Mouse (Mus musculus) adrenal gland (tissue): ENCODE data around the gene Rasa2.
"Not testable (repeated sequence)": the region's sequence is repeated elsewhere in the genome, so short reads cannot be mapped to it uniquely, and the experiment has no call there.

Source experiments
- intact Hi-C: fragments of 180-260 bp; cut with DNase I; formaldehyde crosslinking; loops from one replicate; pipeline ENCODE4 v1.15.1; 2025

The Rasa2 gene

GRCm38 (mm10) chr9:96533476-96533875 lies 97.9 kb downstream of the Rasa2 start:
- intact Hi-C loops = no loop called here

GRCm38 (mm10) chr9:96532531-96532930 lies 98.9 kb downstream of the Rasa2 start:
- intact Hi-C loops = no loop called here

- intact Hi-C loops = no loop called here
These were observed 100.7 kb downstream of the Rasa2 start for GRCm38 (mm10) chr9:96530674-96531081.

DNA sequence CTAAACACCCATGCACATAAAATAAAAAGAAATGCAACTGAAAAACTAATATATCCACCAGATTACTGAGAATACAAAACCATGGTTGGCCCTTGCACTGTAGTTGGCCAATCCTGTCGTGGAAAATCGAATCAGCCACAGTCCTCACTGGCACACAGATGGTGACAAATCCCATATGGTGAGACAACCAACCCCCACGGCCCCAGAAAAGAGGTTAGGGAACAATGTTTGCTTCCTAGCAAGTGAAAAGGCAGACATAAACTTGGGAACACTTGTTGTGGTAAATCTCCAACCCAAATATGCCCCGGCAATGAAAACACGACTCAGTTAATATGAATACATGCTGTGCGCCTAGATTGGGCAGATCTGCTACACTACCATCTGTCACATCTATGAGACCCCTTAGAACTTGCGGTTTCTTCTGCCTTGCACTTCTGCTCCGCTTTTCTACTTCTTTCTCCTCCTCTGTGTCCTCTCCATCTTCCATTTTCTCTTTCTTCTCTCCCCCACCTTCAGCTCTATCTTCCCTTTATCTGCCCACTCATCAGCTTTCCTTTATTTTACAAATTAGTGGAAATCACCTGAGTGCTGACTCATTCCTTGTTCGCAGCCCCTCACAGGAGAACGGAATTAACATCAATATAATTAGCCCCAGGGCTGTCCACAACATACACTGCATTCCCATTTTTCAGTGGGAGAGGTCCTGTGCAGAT lies 101.3 kb downstream of the Rasa2 start:
- intact Hi-C loops = no loop called here

GRCm38 (mm10) chr9:96526011-96526410 lies 105.4 kb downstream of the Rasa2 start:
- intact Hi-C loops = no loop called here

DNA sequence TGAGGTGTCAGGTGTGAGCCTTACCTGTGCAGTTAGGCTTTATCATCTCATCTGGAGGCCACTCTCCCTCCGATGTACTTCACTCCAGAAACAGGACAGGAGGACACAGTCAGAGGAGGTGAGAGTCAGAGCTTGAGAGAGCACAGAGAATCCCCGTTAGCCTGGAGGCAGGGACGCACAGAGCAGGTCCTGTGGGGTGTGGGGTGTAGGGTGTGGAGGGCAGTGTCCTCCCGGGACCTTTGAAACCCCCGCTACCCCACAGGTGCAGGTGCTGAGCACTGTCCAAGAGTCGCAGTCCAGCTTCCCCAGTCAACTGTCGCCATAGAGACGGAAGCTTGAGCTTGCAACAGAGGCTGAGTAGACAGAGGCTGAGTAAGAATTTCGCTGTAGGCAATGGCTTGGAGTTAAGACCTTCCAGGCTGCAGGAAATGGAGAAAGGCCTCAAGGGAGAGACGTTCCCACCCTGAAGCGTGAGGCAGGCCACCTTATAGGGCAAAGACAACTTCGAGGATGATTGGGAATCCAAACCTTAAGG lies 106.4 kb downstream of the Rasa2 start, which contains the start of gene Gm28729:
Gene Gm28729 (minus strand): TSS at position 293 of the 535 bp plus-strand sequence.
- intact Hi-C loops = no loop called here

DNA sequence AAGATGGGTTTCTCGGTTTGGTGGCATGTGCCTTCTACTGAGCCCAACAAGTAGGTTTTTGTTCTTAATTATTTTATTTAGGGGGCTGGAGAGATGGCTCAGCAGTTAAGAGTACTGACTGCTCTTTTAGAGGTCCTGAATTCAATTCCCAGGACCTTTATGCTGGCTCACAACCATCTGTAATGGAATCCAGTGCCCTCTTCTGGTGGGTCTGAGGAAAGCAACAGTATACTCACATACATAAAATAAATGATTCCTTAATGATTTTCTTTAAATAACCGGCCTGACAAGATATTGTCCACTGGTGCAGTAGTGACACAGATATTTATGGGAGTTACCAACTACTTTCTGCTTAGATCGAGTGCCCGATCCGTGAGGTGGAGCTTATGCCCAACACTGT lies 108.3 kb downstream of the Rasa2 start:
- intact Hi-C loops = no loop called here

DNA sequence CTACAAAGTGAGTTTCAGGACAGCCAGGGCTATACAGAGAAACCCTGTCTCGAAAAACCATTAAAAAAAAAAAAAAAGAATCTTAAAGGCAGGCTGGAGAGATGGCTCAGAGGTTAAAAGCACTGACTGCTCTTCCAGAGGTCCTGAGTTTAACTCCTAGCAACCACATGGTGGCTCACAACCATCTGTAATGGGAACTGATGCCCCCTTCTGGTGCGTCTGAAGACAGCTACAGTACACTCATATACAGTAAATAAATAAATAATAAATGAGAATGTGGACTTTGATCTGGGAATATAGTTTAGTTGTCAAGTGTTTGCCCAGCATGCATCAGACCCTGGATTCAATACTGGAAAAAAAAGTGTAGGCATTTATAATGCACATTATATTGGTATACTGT lies 109.8 kb downstream of the Rasa2 start:
- intact Hi-C loops = not testable (repeated sequence)

GRCm38 (mm10) chr9:96517429-96517828 lies 114.0 kb downstream of the Rasa2 start:
- intact Hi-C loops = no loop called here

- intact Hi-C loops = no loop called here
These were observed 114.6 kb downstream of the Rasa2 start for GRCm38 (mm10) chr9:96516806-96517205.

GRCm38 (mm10) chr9:96515737-96516136 lies 115.7 kb downstream of the Rasa2 start:
- intact Hi-C loops = no loop called here

- intact Hi-C loops = no loop called here
These were observed 117.1 kb downstream of the Rasa2 start for GRCm38 (mm10) chr9:96514278-96514677.

DNA sequence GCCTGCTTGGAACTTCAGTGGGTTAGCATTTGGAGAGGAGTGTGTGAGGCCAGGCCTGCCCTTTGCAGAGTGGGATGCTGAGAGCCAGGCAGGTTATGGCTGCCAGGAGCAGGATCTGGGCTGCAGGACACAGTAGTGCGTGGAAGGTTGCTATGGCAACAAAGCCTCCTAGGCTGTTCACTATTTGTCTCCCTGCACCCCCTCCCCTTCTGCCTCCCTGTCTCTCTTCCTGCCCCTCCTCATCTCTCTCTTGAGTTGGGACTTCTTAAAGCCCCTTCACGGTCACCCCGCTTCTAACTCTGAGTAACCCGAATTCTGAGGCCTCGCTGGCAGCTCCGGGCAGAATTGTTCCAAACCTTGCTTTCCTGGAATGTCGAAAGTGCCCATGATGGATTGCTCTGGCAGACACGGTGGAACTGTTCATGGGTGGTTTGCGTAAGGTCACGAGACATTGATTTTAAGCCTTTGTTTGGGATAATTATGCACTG lies 125.4 kb downstream of the Rasa2 start:
- intact Hi-C loops = no loop called here

- intact Hi-C loops = no loop called here
These were observed 126.3 kb downstream of the Rasa2 start for GRCm38 (mm10) chr9:96505156-96505555.

- intact Hi-C loops = no loop called here
These were observed 127.1 kb downstream of the Rasa2 start for GRCm38 (mm10) chr9:96504116-96504895.

GRCm38 (mm10) chr9:96502856-96503610 lies 128.4 kb downstream of the Rasa2 start:
- intact Hi-C loops = no loop called here

- intact Hi-C loops = no loop called here
These were observed 130.2 kb downstream of the Rasa2 start for GRCm38 (mm10) chr9:96501217-96501616.

GRCm38 (mm10) chr9:96493212-96493611 lies 138.2 kb downstream of the Rasa2 start:
- intact Hi-C loops = loop anchor here (5.0 kb wide), 3 partner anchors 66 to 211 kb away; no protein-coding TSS in a partner anchor

DNA sequence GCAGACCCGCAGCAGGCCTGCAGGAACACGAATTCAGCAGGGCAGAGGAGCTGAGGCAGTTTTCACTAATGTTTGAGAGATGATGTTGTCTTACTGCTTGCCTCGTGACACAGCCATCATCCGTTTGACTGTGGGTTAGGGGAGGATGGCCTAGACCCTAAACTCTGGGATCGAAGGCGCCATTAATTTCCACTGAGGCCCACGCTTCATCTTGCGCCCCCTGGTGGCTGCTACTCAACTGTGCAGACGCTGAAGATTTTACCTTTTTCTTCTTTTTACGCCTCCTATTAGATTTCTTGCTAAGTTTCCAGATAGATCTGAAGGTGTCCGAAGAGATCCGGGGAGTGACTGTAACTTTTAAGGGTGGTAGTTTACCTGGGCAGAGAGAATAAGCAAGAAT lies 139.6 kb downstream of the Rasa2 start:
- intact Hi-C loops = loop anchor here (5.0 kb wide), 3 partner anchors 65 to 210 kb away; no protein-coding TSS in a partner anchor
